Mouse (Mus musculus) frontal cortex, postnatal 36 days (tissue): Measurements from ENCODE around the gene Oma1.

ENCODE experiments used
- DNase-seq, 2 experiments: peaks; one replicate each; pipeline ENCODE4 v3.0.0; 2022; ENCODE audit warnings: low spot score in 2 of 2

The Oma1 gene

GRCm38 (mm10) chr4:103313587-103314525 lies at the start of gene Oma1:
Gene Oma1 (plus strand): TSS chr4:103313812.
- DNase-seq, result peak; percentile 96

GRCm38 (mm10) chr4:103263812-103264396 lies 49.7 kb upstream of the Oma1 start:
- no peak for DNase-seq

GRCm38 (mm10) chr4:103265166-103265565 lies 48.4 kb upstream of the Oma1 start:
- DNase-seq, result no peak

- DNase-seq, result no peak
Observed at GRCm38 (mm10) chr4:103269336-103269735, 44.3 kb upstream of the Oma1 start.

- no peak for DNase-seq
Observed at GRCm38 (mm10) chr4:103273021-103273420, 40.6 kb upstream of the Oma1 start.

GRCm38 (mm10) chr4:103288342-103288741 lies 25.3 kb upstream of the Oma1 start:
- DNase-seq, result peak in 1 of 2 experiments; percentile 20

- no peak for DNase-seq
Observed at GRCm38 (mm10) chr4:103290763-103291162, 22.8 kb upstream of the Oma1 start, which contains the start of gene 4921539E11Rik. Gene 4921539E11Rik (minus strand): TSS chr4:103290863.

- peak; percentile 20 to 41 for DNase-seq
Observed at GRCm38 (mm10) chr4:103299342-103299741, 14.3 kb upstream of the Oma1 start.

- DNase-seq, result no peak
Observed at GRCm38 (mm10) chr4:103303851-103304250, 9.8 kb upstream of the Oma1 start.

- peak in 1 of 2 experiments; percentile 15 for DNase-seq
Observed at GRCm38 (mm10) chr4:103314526-103314910, 906 bp downstream of the Oma1 start.

GRCm38 (mm10) chr4:103315861-103316260 lies 2.2 kb downstream of the Oma1 start:
- DNase-seq, result no peak

- no peak for DNase-seq
Observed at GRCm38 (mm10) chr4:103321461-103321860, 7.8 kb downstream of the Oma1 start.

GRCm38 (mm10) chr4:103324688-103325451 lies 11.3 kb downstream of the Oma1 start:
- no peak for DNase-seq

- no peak for DNase-seq
Observed at GRCm38 (mm10) chr4:103326994-103327393, 13.4 kb downstream of the Oma1 start.

- DNase-seq, result no peak
Observed at GRCm38 (mm10) chr4:103329348-103329747, 15.7 kb downstream of the Oma1 start.

- DNase-seq, result no peak
Observed at GRCm38 (mm10) chr4:103335134-103335533, 21.5 kb downstream of the Oma1 start.

- no peak for DNase-seq
Observed at GRCm38 (mm10) chr4:103340726-103341125, 27.1 kb downstream of the Oma1 start.

GRCm38 (mm10) chr4:103341620-103342019 lies 28.0 kb downstream of the Oma1 start:
- DNase-seq, result no peak

GRCm38 (mm10) chr4:103346058-103346457 lies 32.4 kb downstream of the Oma1 start:
- DNase-seq, result peak; percentile 24 to 52

GRCm38 (mm10) chr4:103346849-103347248 lies 33.2 kb downstream of the Oma1 start:
- DNase-seq, result no peak

- DNase-seq, result peak in 1 of 2 experiments; percentile 28
Observed at GRCm38 (mm10) chr4:103349219-103349618, 35.6 kb downstream of the Oma1 start.

GRCm38 (mm10) chr4:103352926-103353325 lies 39.3 kb downstream of the Oma1 start:
- no peak for DNase-seq
